Mouse (Mus musculus): Measurements from ENCODE around the gene Gas1.

- TF ChIP-seq POLR2A (IDR thresholded peaks at IDR 0.05; ENCODE audit: borderline replicate concordance, control insufficient read depth, low read depth, low read length) (no peak), CTCF (IDR thresholded peaks at IDR 0.05; ENCODE audit: control insufficient read depth, insufficient read depth, low read length) (no peak)
Observed at GRCm38 (mm10) chr13:60173591-60174524, 3.3 kb downstream of the Gas1 start.

Measured in bone marrow, adult 2 months (tissue).